Mouse (Mus musculus) stomach, embryonic 14.5 days (tissue): ENCODE measurements at regions not wholly inside any gene's neighbourhood (a gene's known extent, or its start where the extent isn't known, plus 50 kb on each side); places are given as distances from the start of the nearest gene placed in this dataset.

Experiments used
- ATAC-seq: fragments of 200-750 bp; cut with Nextera tagmentation; 2 replicates; pipeline ENCODE4 v1.8.0; 2017; ENCODE audit warnings: low read depth, moderate TSS enrichment; ENCODE audit not compliant: insufficient number of reproducible peaks, insufficient read depth, low FRiP score
- H3K27ac ChIP-seq: fragments of 300-500 bp; sonication (generic); 2 replicates; pipeline ENCODE4 v1.5.1; 2014; ENCODE audit warnings: mild to moderate bottlenecking, low read length, moderate library complexity, mixed read lengths
- H3K27me3 ChIP-seq: fragments of 300-500 bp; sonication (generic); 2 replicates; pipeline ENCODE4 v1.6.1; 2014; ENCODE audit warnings: low read length, control low read depth, mixed read lengths; ENCODE audit not compliant: control insufficient read depth, insufficient read depth
- H3K36me3 ChIP-seq: fragments of 300-500 bp; sonication (generic); 2 replicates; pipeline ENCODE4 v1.6.1; 2014; ENCODE audit warnings: mild to moderate bottlenecking, control low read depth, low read length, moderate library complexity, mixed read lengths; ENCODE audit not compliant: control insufficient read depth, insufficient read depth
- H3K4me1 ChIP-seq: fragments of 300-500 bp; sonication (generic); 2 replicates; pipeline ENCODE4 v1.6.1; 2014; ENCODE audit warnings: low read length, control low read depth, mixed read lengths; ENCODE audit not compliant: control insufficient read depth, insufficient read depth
- H3K4me2 ChIP-seq: fragments of 300-500 bp; sonication (generic); replicated peaks from 2 replicates; pipeline ENCODE4 v1.6.1; 2014; ENCODE audit warnings: low read depth, low read length, control low read depth
- H3K4me3 ChIP-seq: fragments of 300-500 bp; sonication (generic); 2 replicates; pipeline ENCODE4 v1.5.1; 2014; ENCODE audit warnings: low read depth, low read length, control low read depth
- H3K9ac ChIP-seq: fragments of 300-500 bp; sonication (generic); replicated peaks from 2 replicates; pipeline ENCODE4 v1.6.1; 2014; ENCODE audit warnings: low read depth, mild to moderate bottlenecking, control low read depth, low read length, moderate library complexity, mixed read lengths
- H3K9me3 ChIP-seq: fragments of 300-500 bp; sonication (generic); 2 replicates; pipeline ENCODE4 v1.6.1; 2016; ENCODE audit warnings: low read depth, low read length, control low read depth; ENCODE audit not compliant: control insufficient read depth
- WGBS: fragments of 180-500 bp; shearing (Covaris S2); extraction: QIAGEN DNeasy Blood & Tissue Kit; methylation state at CpG from one replicate; pipeline ENCODE4 v1.1.7; 2014; 5-methylcytosine and 5-hydroxymethylcytosine counted together

- WGBS = 89% methylated on average over 1 of the region's 1 CpGs
- no peaks in the 10 kb centered on the region for H3K36me3 ChIP-seq
- ATAC-seq = no peak
Measured at GRCm38 (mm10) chr8:90125426-90125825, 222.7 kb downstream of the Tox3 start.

GRCm38 (mm10) chr8:90123101-90123500 lies 225.0 kb downstream of the Tox3 start:
- no peak overlapping the region for H3K27ac ChIP-seq
- H3K9me3 ChIP-seq = no peaks in the 10 kb centered on the region
- no peak for ATAC-seq
- no peak overlapping the region for H3K4me3 ChIP-seq
- H3K4me1 ChIP-seq = no peaks in the 10 kb centered on the region
- H3K27me3 ChIP-seq = no peaks in the 10 kb centered on the region
- no peaks in the 10 kb centered on the region for H3K36me3 ChIP-seq
- H3K9ac ChIP-seq = no peak overlapping the region
- no peak overlapping the region for H3K4me2 ChIP-seq

More at GRCm38 (mm10) chr8:90125426-90125825, 222.7 kb downstream of the Tox3 start:
- Histone ChIP-seq H3K27ac (no peak overlapping the region), H3K9me3 (no peaks in the 10 kb centered on the region), H3K27me3 (no peaks in the 10 kb centered on the region), H3K4me3 (no peak overlapping the region), H3K4me1 (0 out of 2 replicates have a peak, but pooled peaks cover 3% of the 10 kb centered on the region), H3K9ac (no peak overlapping the region), H3K4me2 (no peak overlapping the region)

GRCm38 (mm10) chr8:90121935-90122334 lies 226.2 kb downstream of the Tox3 start:
- Histone ChIP-seq H3K27ac (no peak overlapping the region), H3K27me3 (no peaks in the 10 kb centered on the region), H3K9ac (no peak overlapping the region), H3K4me3 (no peak overlapping the region), H3K36me3 (no peaks in the 10 kb centered on the region), H3K4me2 (no peak overlapping the region), H3K4me1 (no peaks in the 10 kb centered on the region), H3K9me3 (no peaks in the 10 kb centered on the region)
- no peak for ATAC-seq
- 57% methylated on average over 3 of the region's 3 CpGs for WGBS

GRCm38 (mm10) chr8:90121017-90121416 lies 227.1 kb downstream of the Tox3 start:
- no peaks in the 10 kb centered on the region for H3K27me3 ChIP-seq
- no peaks in the 10 kb centered on the region for H3K36me3 ChIP-seq
- no peaks in the 10 kb centered on the region for H3K9me3 ChIP-seq
- WGBS = 10% methylated on average over 3 of the region's 3 CpGs
- no peak overlapping the region for H3K27ac ChIP-seq
- no peaks in the 10 kb centered on the region for H3K4me1 ChIP-seq
- ATAC-seq = no peak
- H3K4me2 ChIP-seq = no peak overlapping the region
- no peak overlapping the region for H3K9ac ChIP-seq
- H3K4me3 ChIP-seq = no peak overlapping the region

- no peaks in the 10 kb centered on the region for H3K36me3 ChIP-seq
- no peak overlapping the region for H3K9ac ChIP-seq
- no peak overlapping the region for H3K4me2 ChIP-seq
- no peaks in the 10 kb centered on the region for H3K27me3 ChIP-seq
- H3K4me1 ChIP-seq = no peaks in the 10 kb centered on the region
- 79% methylated on average over 2 of the region's 2 CpGs for WGBS
- no peak for ATAC-seq
- no peak overlapping the region for H3K4me3 ChIP-seq
- H3K9me3 ChIP-seq = no peaks in the 10 kb centered on the region
- no peak overlapping the region for H3K27ac ChIP-seq
Measured at GRCm38 (mm10) chr8:90115436-90115835, 232.7 kb downstream of the Tox3 start.

- H3K4me1 ChIP-seq = no peaks in the 10 kb centered on the region
- no peak overlapping the region for H3K4me3 ChIP-seq
- no peak overlapping the region for H3K9ac ChIP-seq
- no peak overlapping the region for H3K27ac ChIP-seq
- H3K36me3 ChIP-seq = no peaks in the 10 kb centered on the region
- 70% methylated on average over 6 of the region's 6 CpGs for WGBS
- no peaks in the 10 kb centered on the region for H3K9me3 ChIP-seq
- no peaks in the 10 kb centered on the region for H3K27me3 ChIP-seq
- ATAC-seq = no peak
- H3K4me2 ChIP-seq = no peak overlapping the region
Measured at GRCm38 (mm10) chr8:90100509-90100908, 247.6 kb downstream of the Tox3 start.

- ATAC-seq = no peak
- H3K27me3 ChIP-seq = no peaks in the 10 kb centered on the region
- H3K9ac ChIP-seq = no peak overlapping the region
- H3K9me3 ChIP-seq = 0 out of 2 replicates have a peak, but pooled peaks cover 5% of the 10 kb centered on the region
- no peak overlapping the region for H3K4me2 ChIP-seq
- no peak overlapping the region for H3K4me3 ChIP-seq
- H3K4me1 ChIP-seq = no peaks in the 10 kb centered on the region
- no peak overlapping the region for H3K27ac ChIP-seq
- no peaks in the 10 kb centered on the region for H3K36me3 ChIP-seq
- WGBS = 84% methylated on average over 5 of the region's 5 CpGs
Measured at GRCm38 (mm10) chr8:90082630-90083029, 265.5 kb downstream of the Tox3 start.

GRCm38 (mm10) chr8:90076381-90076780 lies 271.8 kb downstream of the Tox3 start:
- no peaks in the 10 kb centered on the region for H3K36me3 ChIP-seq
- no peaks in the 10 kb centered on the region for H3K27me3 ChIP-seq
- ATAC-seq = no peak
- H3K4me2 ChIP-seq = no peak overlapping the region
- no peak overlapping the region for H3K4me3 ChIP-seq
- no peak overlapping the region for H3K9ac ChIP-seq
- H3K4me1 ChIP-seq = no peaks in the 10 kb centered on the region
- H3K9me3 ChIP-seq = no peaks in the 10 kb centered on the region
- no peak overlapping the region for H3K27ac ChIP-seq

GRCm38 (mm10) chr8:90075796-90076195 lies 272.3 kb downstream of the Tox3 start:
- no peak overlapping the region for H3K27ac ChIP-seq
- 90% methylated on average over 5 of the region's 5 CpGs for WGBS
- no peaks in the 10 kb centered on the region for H3K9me3 ChIP-seq
- ATAC-seq = no peak
- no peaks in the 10 kb centered on the region for H3K36me3 ChIP-seq
- H3K9ac ChIP-seq = no peak overlapping the region
- H3K4me2 ChIP-seq = no peak overlapping the region
- H3K4me3 ChIP-seq = no peak overlapping the region
- no peaks in the 10 kb centered on the region for H3K27me3 ChIP-seq
- H3K4me1 ChIP-seq = no peaks in the 10 kb centered on the region
